Mouse (Mus musculus) liver, embryonic 15.5 days (tissue): Measurements from ENCODE around the gene Zkscan17. TPM values are rescaled to one million over a fixed set of nuclear protein-coding genes. Genes with fewer than 3 reads are reported as not detected.
"Not testable (repeated sequence)": the region's sequence is repeated elsewhere in the genome, so short reads cannot be mapped to it uniquely, and the experiment has no call there.

Experiments
- ATAC-seq: fragments of 200-750 bp; cut with Nextera tagmentation; 2 replicates; pipeline ENCODE4 v1.8.0; 2017; ENCODE audit warnings: moderate number of reproducible peaks, mild to moderate bottlenecking, moderate library complexity; ENCODE audit not compliant: insufficient read depth
- H3K27ac ChIP-seq: fragments of 300-500 bp; sonication (generic); replicated peaks from 2 replicates; pipeline ENCODE4 v1.5.1; 2015; ENCODE audit warnings: mild to moderate bottlenecking, inconsistent platforms
- H3K27me3 ChIP-seq: fragments of 300-500 bp; sonication (generic); 2 replicates; pipeline ENCODE4 v1.6.1; 2015; ENCODE audit warnings: mild to moderate bottlenecking, inconsistent platforms
- H3K36me3 ChIP-seq: fragments of 300-500 bp; sonication (generic); replicated peaks from 2 replicates; pipeline ENCODE4 v1.6.1; 2015; ENCODE audit warnings: moderate library complexity, mild to moderate bottlenecking, inconsistent platforms
- H3K4me1 ChIP-seq: fragments of 300-500 bp; sonication (generic); replicated peaks from 2 replicates; pipeline ENCODE4 v1.6.1; 2015; ENCODE audit warnings: inconsistent platforms
- H3K4me2 ChIP-seq: fragments of 300-500 bp; sonication (generic); 2 replicates; pipeline ENCODE4 v1.6.1; 2015; ENCODE audit warnings: moderate library complexity, mild to moderate bottlenecking, inconsistent platforms
- H3K4me3 ChIP-seq: fragments of 300-500 bp; sonication (generic); replicated peaks from 2 replicates; pipeline ENCODE4 v1.5.1; 2015; ENCODE audit warnings: mild to moderate bottlenecking, inconsistent platforms
- H3K9ac ChIP-seq: fragments of 300-500 bp; sonication (generic); 2 replicates; pipeline ENCODE4 v1.6.1; 2015; ENCODE audit warnings: moderate library complexity, mild to moderate bottlenecking, inconsistent platforms
- H3K9me3 ChIP-seq: fragments of 300-500 bp; sonication (generic); replicated peaks from 2 replicates; pipeline ENCODE4 v1.6.1; 2016; ENCODE audit warnings: inconsistent platforms
- WGBS: fragments of 180-500 bp; shearing (Covaris S2); methylation state at CpG from one replicate; pipeline ENCODE4 v1.1.7; 2015; ENCODE audit warnings: mixed read lengths; ENCODE audit not compliant: insufficient replicate concordance; 5-methylcytosine and 5-hydroxymethylcytosine counted together
- polyA plus RNA-seq: library from polyadenylated mRNA; unstranded; fragments of >200 nt; fragmentation: Nextera tagmentation; extraction: Ambion mirVana; gene quantifications from 2 replicates; pipeline ENCODE4 v1.2.1, GENCODE M21; 2015

Zkscan17 gene
- 4.4 and 4.6 TPM in 2 replicates for polyA plus RNA-seq

GRCm38 (mm10) chr11:59526472-59527080 lies at the start of gene Zkscan17:
Gene Zkscan17, minus strand, starts transcription at chr11:59526751.
- Histone ChIP-seq H3K36me3 (no peaks in the 10 kb centered on the region), H3K9ac (no peak within 1 kb of the TSS), H3K4me2 (no peak within 1 kb of the TSS), H3K27me3 (0 out of 2 replicates have a peak, but pooled peaks cover 5% of the 10 kb centered on the region), H3K4me3 (no peak within 1 kb of the TSS), H3K4me1 (no peaks in the 10 kb centered on the region), H3K27ac (no peak within 1 kb of the TSS), H3K9me3 (no peaks in the 10 kb centered on the region)
- 41% methylated on average over 8 of the region's 8 CpGs for WGBS
- no peak for ATAC-seq

- ATAC-seq, H3K4me1 ChIP-seq, H3K36me3 ChIP-seq: not testable (repeated sequence)
These were observed 49.6 kb upstream of the Zkscan17 start, which contains the start of gene Olfr222 for GRCm38 (mm10) chr11:59576135-59576534. Gene Olfr222, minus strand, starts transcription at chr11:59576235.

DNA sequence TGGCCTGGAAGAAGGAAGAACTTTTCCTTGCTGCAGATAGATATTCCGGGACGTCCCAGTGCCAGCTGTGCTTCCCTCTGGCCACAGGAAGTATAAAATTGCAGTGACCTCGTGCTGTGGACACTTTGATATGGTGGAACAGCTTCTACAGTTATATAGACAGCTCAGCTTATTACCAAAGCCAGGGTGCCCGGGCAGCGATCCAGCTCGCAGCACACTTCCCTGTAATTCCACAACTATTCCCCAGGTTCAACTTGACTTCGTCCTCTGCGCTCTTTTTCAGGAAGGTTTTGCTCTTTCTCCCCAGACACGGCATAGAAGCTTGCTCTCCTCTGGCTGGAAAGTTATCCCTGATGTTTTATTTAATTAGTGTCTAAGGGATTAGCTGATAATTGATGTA lies 49.2 kb upstream of the Zkscan17 start:
- H3K27me3 ChIP-seq = peaks cover 26% of the 10 kb centered on the region
- no peak overlapping the region for H3K27ac ChIP-seq
- H3K36me3 ChIP-seq = no peaks in the 10 kb centered on the region
- 30% methylated on average over 9 of the region's 9 CpGs for WGBS
- H3K9me3 ChIP-seq = no peaks in the 10 kb centered on the region
- H3K9ac ChIP-seq = no peak overlapping the region
- no peak for ATAC-seq
- no peak overlapping the region for H3K4me2 ChIP-seq
- no peak overlapping the region for H3K4me3 ChIP-seq
- H3K4me1 ChIP-seq = no peaks in the 10 kb centered on the region

More at GRCm38 (mm10) chr11:59576135-59576534, 49.6 kb upstream of the Zkscan17 start, which contains the start of gene Olfr222:
- H3K4me3 ChIP-seq, H3K9ac ChIP-seq, H3K9me3 ChIP-seq, H3K27ac ChIP-seq, H3K4me2 ChIP-seq: not testable (repeated sequence)
- peaks cover 22% of the 10 kb centered on the region for H3K27me3 ChIP-seq

- H3K4me3 ChIP-seq = no peak overlapping the region
- H3K4me2 ChIP-seq = no peak overlapping the region
- 35% methylated on average over 3 of the region's 3 CpGs for WGBS
- H3K4me1 ChIP-seq = no peaks in the 10 kb centered on the region
- no peak overlapping the region for H3K9ac ChIP-seq
- no peaks in the 10 kb centered on the region for H3K9me3 ChIP-seq
- peaks cover 30% of the 10 kb centered on the region for H3K27me3 ChIP-seq
- no peak overlapping the region for H3K27ac ChIP-seq
- H3K36me3 ChIP-seq = no peaks in the 10 kb centered on the region
- no peak for ATAC-seq
These were observed 42.8 kb upstream of the Zkscan17 start for GRCm38 (mm10) chr11:59569306-59569705.

GRCm38 (mm10) chr11:59562837-59563236 lies 36.3 kb upstream of the Zkscan17 start:
- ATAC-seq = no peak
- 51% methylated on average over 9 of the region's 9 CpGs for WGBS
- no peaks in the 10 kb centered on the region for H3K9me3 ChIP-seq
- H3K27me3 ChIP-seq = no peaks in the 10 kb centered on the region
- H3K36me3 ChIP-seq = no peaks in the 10 kb centered on the region
- H3K4me1 ChIP-seq = no peaks in the 10 kb centered on the region
- no peak overlapping the region for H3K27ac ChIP-seq
- H3K9ac ChIP-seq = no peak overlapping the region
- no peak overlapping the region for H3K4me2 ChIP-seq
- no peak overlapping the region for H3K4me3 ChIP-seq

GRCm38 (mm10) chr11:59562336-59562735 lies 35.8 kb upstream of the Zkscan17 start:
- H3K4me1 ChIP-seq = no peaks in the 10 kb centered on the region
- no peak overlapping the region for H3K27ac ChIP-seq
- H3K9me3 ChIP-seq = no peaks in the 10 kb centered on the region
- no peaks in the 10 kb centered on the region for H3K36me3 ChIP-seq
- H3K4me3 ChIP-seq = no peak overlapping the region
- no peak overlapping the region for H3K9ac ChIP-seq
- H3K4me2 ChIP-seq = no peak overlapping the region
- no peak for ATAC-seq
- H3K27me3 ChIP-seq = no peaks in the 10 kb centered on the region
- WGBS = 72% methylated on average over 4 of the region's 4 CpGs

- no peak overlapping the region for H3K27ac ChIP-seq
- H3K4me3 ChIP-seq = no peak overlapping the region
- H3K27me3 ChIP-seq = no peaks in the 10 kb centered on the region
- ATAC-seq = no peak
- WGBS = 35% methylated on average over 3 of the region's 3 CpGs
- no peaks in the 10 kb centered on the region for H3K36me3 ChIP-seq
- H3K4me2 ChIP-seq = no peak overlapping the region
- no peak overlapping the region for H3K9ac ChIP-seq
- no peaks in the 10 kb centered on the region for H3K4me1 ChIP-seq
- H3K9me3 ChIP-seq = no peaks in the 10 kb centered on the region
These were observed 34.4 kb upstream of the Zkscan17 start for GRCm38 (mm10) chr11:59560906-59561305.

- no peaks in the 10 kb centered on the region for H3K27me3 ChIP-seq
- no peak overlapping the region for H3K4me2 ChIP-seq
- 24% methylated on average over 8 of the region's 8 CpGs for WGBS
- H3K4me1 ChIP-seq = no peaks in the 10 kb centered on the region
- no peaks in the 10 kb centered on the region for H3K36me3 ChIP-seq
- no peaks in the 10 kb centered on the region for H3K9me3 ChIP-seq
- H3K27ac ChIP-seq = no peak overlapping the region
- no peak overlapping the region for H3K9ac ChIP-seq
- no peak overlapping the region for H3K4me3 ChIP-seq
- no peak for ATAC-seq
These were observed 28.0 kb upstream of the Zkscan17 start for GRCm38 (mm10) chr11:59554535-59554934.

- Histone ChIP-seq H3K4me2 (no peak overlapping the region), H3K4me1 (no peaks in the 10 kb centered on the region), H3K9ac (no peak overlapping the region), H3K9me3 (no peaks in the 10 kb centered on the region), H3K4me3 (no peak overlapping the region), H3K36me3 (no peaks in the 10 kb centered on the region), H3K27ac (no peak overlapping the region), H3K27me3 (no peaks in the 10 kb centered on the region)
- ATAC-seq = no peak
- 83% methylated on average over 11 of the region's 11 CpGs for WGBS
These were observed 27.6 kb upstream of the Zkscan17 start for GRCm38 (mm10) chr11:59554127-59554526.

GRCm38 (mm10) chr11:59544005-59544404 lies 17.5 kb upstream of the Zkscan17 start:
- Histone ChIP-seq H3K9ac (no peak overlapping the region), H3K4me1 (peaks cover 9% of the 10 kb centered on the region; the same call in 1 of the 2 replicates), H3K4me3 (no peak overlapping the region), H3K36me3 (no peaks in the 10 kb centered on the region), H3K4me2 (no peak overlapping the region), H3K27me3 (no peaks in the 10 kb centered on the region), H3K9me3 (no peaks in the 10 kb centered on the region), H3K27ac (no peak overlapping the region)
- 57% methylated on average over 9 of the region's 9 CpGs for WGBS
- ATAC-seq = no peak

- ATAC-seq = no peak
- Histone ChIP-seq H3K4me2 (no peak overlapping the region), H3K27me3 (no peaks in the 10 kb centered on the region), H3K9ac (no peak overlapping the region), H3K36me3 (no peaks in the 10 kb centered on the region), H3K4me1 (peaks cover 10% of the 10 kb centered on the region; the same call in 1 of the 2 replicates), H3K27ac (no peak overlapping the region), H3K9me3 (no peaks in the 10 kb centered on the region), H3K4me3 (no peak overlapping the region)
- WGBS = 45% methylated on average over 3 of the region's 3 CpGs
These were observed 16.8 kb upstream of the Zkscan17 start for GRCm38 (mm10) chr11:59543376-59543775.

DNA sequence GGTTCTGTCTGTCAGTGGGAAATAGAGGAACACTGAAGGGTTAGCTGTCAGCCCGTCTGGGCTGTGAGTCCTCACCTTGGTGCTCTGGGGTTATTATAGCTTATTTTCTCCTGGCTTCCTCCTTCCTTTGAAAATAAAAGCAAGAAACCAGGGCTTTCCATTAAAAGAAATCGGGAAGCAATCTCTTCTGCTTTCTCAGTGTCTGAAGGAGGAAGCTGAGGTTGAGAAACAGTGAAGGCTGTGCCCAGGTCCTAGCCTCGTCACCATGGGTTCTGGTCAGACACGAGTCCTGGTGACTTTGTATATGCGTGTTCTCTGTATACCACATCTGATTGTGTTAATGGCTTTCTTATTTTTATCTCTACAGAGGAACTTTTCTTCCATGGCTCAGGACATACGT lies 15.9 kb upstream of the Zkscan17 start:
- Histone ChIP-seq H3K27ac (0 out of 2 replicates have a peak overlapping the region, but pooled peaks have one; percentile 29), H3K4me2 (no peak overlapping the region), H3K9me3 (no peaks in the 10 kb centered on the region), H3K36me3 (no peaks in the 10 kb centered on the region), H3K27me3 (no peaks in the 10 kb centered on the region), H3K4me3 (no peak overlapping the region), H3K9ac (no peak overlapping the region), H3K4me1 (peaks cover 11% of the 10 kb centered on the region; the same call in 1 of the 2 replicates)
- no peak for ATAC-seq
- 28% methylated on average over 6 of the region's 6 CpGs for WGBS
